Mouse (Mus musculus) intestine, embryonic 14.5 days (tissue): ENCODE measurements around the gene Gm9049. TPM values are rescaled to one million over a fixed set of nuclear protein-coding genes. Genes with fewer than 3 reads are reported as not detected.
A peak's percentile ranks its signal among the peaks of the same experiment; 100 is the strongest.
"Not testable (repeated sequence)": the region's sequence is repeated elsewhere in the genome, so short reads cannot be mapped to it uniquely, and the experiment has no call there.

Source experiments
- ATAC-seq: fragments of 200-750 bp; cut with Nextera tagmentation; replicated peaks from 2 replicates; pipeline ENCODE4 v1.8.0; 2017; ENCODE audit warnings: low read depth, moderate number of reproducible peaks, moderate TSS enrichment, moderate library complexity; ENCODE audit not compliant: low FRiP score, low TSS enrichment
- DNase-seq: peaks from one replicate; pipeline ENCODE4 v3.0.0-alpha.2; 2018; ENCODE audit warnings: low spot score
- H3K27ac ChIP-seq: fragments of 300-500 bp; sonication (generic); 2 replicates; pipeline ENCODE4 v1.5.1; 2014; ENCODE audit warnings: low read depth, mild to moderate bottlenecking, control low read depth
- H3K27me3 ChIP-seq: fragments of 300-500 bp; sonication (generic); replicated peaks from 2 replicates; pipeline ENCODE4 v1.6.1; 2014; ENCODE audit warnings: low read length, control low read depth; ENCODE audit not compliant: control insufficient read depth, insufficient read depth
- H3K36me3 ChIP-seq: fragments of 300-500 bp; sonication (generic); 2 replicates; pipeline ENCODE4 v1.6.1; 2014; ENCODE audit warnings: low read length, control low read depth; ENCODE audit not compliant: control insufficient read depth, insufficient read depth
- H3K4me1 ChIP-seq: fragments of 300-500 bp; sonication (generic); replicated peaks from 2 replicates; pipeline ENCODE4 v1.6.1; 2014; ENCODE audit warnings: low read length, control low read depth, mixed read lengths; ENCODE audit not compliant: control insufficient read depth, insufficient read depth
- H3K4me2 ChIP-seq: fragments of 300-500 bp; sonication (generic); 2 replicates; pipeline ENCODE4 v1.6.1; 2014; ENCODE audit warnings: low read length
- H3K4me3 ChIP-seq: fragments of 300-500 bp; sonication (generic); 2 replicates; pipeline ENCODE4 v1.5.1; 2014; ENCODE audit warnings: low read depth, low read length, control low read depth, mixed read lengths
- H3K9ac ChIP-seq: fragments of 300-500 bp; sonication (generic); 2 replicates; pipeline ENCODE4 v1.6.1; 2014; ENCODE audit warnings: mild to moderate bottlenecking, low read length
- H3K9me3 ChIP-seq: fragments of 300-500 bp; sonication (generic); 2 replicates; pipeline ENCODE4 v1.6.1; 2016; ENCODE audit warnings: low read length, control low read depth; ENCODE audit not compliant: control insufficient read depth
- WGBS: fragments of 180-500 bp; shearing (Covaris S2); extraction: QIAGEN DNeasy Blood & Tissue Kit; methylation state at CpG from one replicate; pipeline ENCODE4 v1.1.7; 2014; 5-methylcytosine and 5-hydroxymethylcytosine counted together
- polyA plus RNA-seq: library from polyadenylated mRNA; unstranded; fragments of >200 nt; fragmentation: Nextera tagmentation; extraction: Ambion mirVana; gene quantifications from 2 replicates; pipeline ENCODE4 v1.2.1, GENCODE M21; 2014

Gene Gm9049
- not detected in 2 replicates for polyA plus RNA-seq

DNA sequence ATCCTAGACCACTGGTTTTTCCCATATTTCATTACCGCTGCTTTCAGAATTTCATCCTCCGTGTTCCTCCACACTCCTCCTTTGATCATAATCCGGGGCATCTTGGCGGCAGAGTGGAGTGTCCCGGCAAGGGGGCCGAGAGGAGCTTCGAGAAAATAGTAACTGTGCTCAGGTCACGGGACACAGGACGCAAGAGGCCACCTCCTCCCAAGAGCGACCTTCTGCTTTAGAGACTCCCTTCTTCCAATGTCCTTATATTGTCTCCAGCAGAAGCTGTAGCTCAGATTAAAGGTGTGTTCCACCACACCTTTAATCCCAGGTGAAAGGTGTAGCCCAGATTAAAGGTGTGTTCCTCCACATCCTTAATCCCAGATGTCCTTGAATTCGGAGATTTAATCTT, at the start of gene Gm9049:
TSS of gene Gm9049 (minus strand) at position 101 of the 400 bp plus-strand sequence.
- H3K4me2 ChIP-seq, H3K4me1 ChIP-seq, H3K4me3 ChIP-seq, H3K9ac ChIP-seq, H3K36me3 ChIP-seq, ATAC-seq, H3K27me3 ChIP-seq, DNase-seq, H3K27ac ChIP-seq, H3K9me3 ChIP-seq: not testable (repeated sequence)
- no CpG with 5 or more reads among the region's 11 CpGs for WGBS

DNA sequence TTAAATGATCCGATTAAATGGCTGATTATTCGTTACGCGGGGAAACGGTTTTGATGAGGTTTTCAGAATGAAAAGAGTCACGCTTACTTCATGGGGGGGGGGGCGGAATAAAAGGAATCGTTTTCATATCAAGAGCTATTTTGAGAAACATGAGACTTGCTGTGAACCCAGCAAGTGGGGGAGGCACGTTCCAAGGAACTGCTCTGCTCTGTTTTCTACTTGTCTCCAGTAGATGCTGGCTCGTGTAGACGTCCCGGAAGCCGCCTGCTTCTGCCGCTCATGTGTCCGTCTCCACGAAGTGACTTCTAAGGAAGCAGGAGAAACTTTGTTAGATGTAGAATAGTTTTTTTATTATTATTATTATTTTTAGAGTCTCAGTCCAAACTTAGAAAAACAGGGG, 46.0 kb upstream of the Gm9049 start:
- Histone ChIP-seq H3K9ac (no peak overlapping the region), H3K4me2 (no peak overlapping the region), H3K27ac (no peak overlapping the region), H3K27me3 (no peaks in the 10 kb centered on the region), H3K4me1 (no peaks in the 10 kb centered on the region), H3K4me3 (no peak overlapping the region), H3K36me3 (no peaks in the 10 kb centered on the region), H3K9me3 (no peaks in the 10 kb centered on the region)
- WGBS, result 91% methylated on average over 16 of the region's 16 CpGs
- no peak for ATAC-seq
- no peak for DNase-seq

GRCm38 (mm10) chr10:118370443-118370842, 16.5 kb upstream of the Gm9049 start:
- ATAC-seq, result peak; percentile 87
- Histone ChIP-seq H3K9ac (no peak overlapping the region), H3K36me3 (no peaks in the 10 kb centered on the region), H3K4me1 (0 out of 2 replicates have a peak, but pooled peaks cover 3% of the 10 kb centered on the region), H3K27ac (no peak overlapping the region), H3K9me3 (no peaks in the 10 kb centered on the region), H3K4me2 (peak overlapping the region; percentile 46), H3K4me3 (no peak overlapping the region), H3K27me3 (no peaks in the 10 kb centered on the region)
- DNase-seq, result peak; percentile 82
- 5% methylated on average over 10 of the region's 10 CpGs for WGBS

DNA sequence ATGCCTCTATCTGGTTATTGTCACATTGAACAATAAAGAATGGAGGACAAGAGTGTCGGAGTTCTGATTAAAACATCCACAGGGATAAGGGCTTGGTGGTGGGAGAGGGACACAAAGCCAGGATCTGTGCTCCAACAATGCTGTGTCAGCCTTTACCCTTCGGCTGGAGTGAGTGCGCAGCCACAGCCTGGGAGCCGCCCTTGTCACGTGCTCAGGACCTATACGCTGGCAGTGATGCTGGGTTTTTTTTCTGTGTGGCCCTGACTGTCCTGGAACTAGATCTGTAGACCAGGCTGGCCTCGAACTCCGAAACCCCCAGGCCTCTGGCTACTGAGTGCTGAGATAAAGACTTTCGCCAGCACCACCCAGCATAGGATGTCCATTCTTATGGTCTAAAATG, 15.6 kb upstream of the Gm9049 start:
- Histone ChIP-seq H3K4me1 (0 out of 2 replicates have a peak, but pooled peaks cover 3% of the 10 kb centered on the region), H3K9ac (no peak overlapping the region), H3K9me3 (no peaks in the 10 kb centered on the region), H3K4me3 (no peak overlapping the region), H3K4me2 (no peak overlapping the region), H3K27ac (no peak overlapping the region), H3K27me3 (no peaks in the 10 kb centered on the region), H3K36me3 (no peaks in the 10 kb centered on the region)
- no peak for ATAC-seq
- WGBS, result 87% methylated on average over 9 of the region's 9 CpGs
- DNase-seq, result no peak

DNA sequence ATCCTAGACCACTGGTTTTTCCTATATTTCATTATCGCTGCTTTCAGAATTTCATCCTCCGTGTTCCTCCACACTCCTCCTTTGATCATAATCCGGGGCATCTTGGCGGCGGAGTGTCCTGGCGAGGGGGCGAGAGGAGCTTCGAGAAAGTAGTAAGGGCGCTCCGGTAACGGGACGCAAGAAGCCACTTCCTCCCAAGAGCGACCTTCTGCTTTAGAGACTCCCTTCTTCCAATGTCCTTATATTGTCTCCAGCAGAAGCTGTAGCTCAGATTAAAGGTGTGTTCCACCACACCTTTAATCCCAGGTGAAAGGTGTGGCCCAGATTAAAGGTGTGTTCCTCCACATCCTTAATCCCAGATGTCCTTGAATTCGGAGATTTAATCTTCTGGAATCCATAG, 5.3 kb downstream of the Gm9049 start, which contains the start of gene Gm9048:
TSS of gene Gm9048 (minus strand) at position 101 of the 400 bp plus-strand sequence.
- H3K27ac ChIP-seq, DNase-seq, H3K9me3 ChIP-seq, ATAC-seq, H3K9ac ChIP-seq, H3K4me2 ChIP-seq, H3K36me3 ChIP-seq, H3K4me3 ChIP-seq, H3K4me1 ChIP-seq, H3K27me3 ChIP-seq: not testable (repeated sequence)
- 83% methylated on average over 1 of the region's 14 CpGs for WGBS

DNA sequence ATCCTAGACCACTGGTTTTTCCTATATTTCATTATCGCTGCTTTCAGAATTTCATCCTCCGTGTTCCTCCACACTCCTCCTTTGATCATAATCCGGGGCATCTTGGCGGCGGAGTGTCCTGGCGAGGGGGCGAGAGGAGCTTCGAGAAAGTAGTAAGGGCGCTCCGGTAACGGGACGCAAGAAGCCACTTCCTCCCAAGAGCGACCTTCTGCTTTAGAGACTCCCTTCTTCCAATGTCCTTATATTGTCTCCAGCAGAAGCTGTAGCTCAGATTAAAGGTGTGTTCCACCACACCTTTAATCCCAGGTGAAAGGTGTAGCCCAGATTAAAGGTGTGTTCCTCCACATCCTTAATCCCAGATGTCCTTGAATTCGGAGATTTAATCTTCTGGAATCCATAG, 10.8 kb downstream of the Gm9049 start, which contains the start of gene Gm9046:
TSS of gene Gm9046 (minus strand) at position 101 of the 400 bp plus-strand sequence.
- H3K4me2 ChIP-seq, H3K4me1 ChIP-seq, H3K36me3 ChIP-seq, H3K9me3 ChIP-seq, H3K4me3 ChIP-seq, ATAC-seq, H3K27me3 ChIP-seq, DNase-seq, H3K9ac ChIP-seq, H3K27ac ChIP-seq: not testable (repeated sequence)
- WGBS, result no CpG with 5 or more reads among the region's 14 CpGs

- no CpG with 5 or more reads among the region's 14 CpGs for WGBS
- not testable (repeated sequence) for ATAC-seq, H3K9ac ChIP-seq
Observed at GRCm38 (mm10) chr10:118337731-118338130, 16.2 kb downstream of the Gm9049 start, which contains the start of gene Gm9045. Gene Gm9045 (minus strand): TSS chr10:118337831.

GRCm38 (mm10) chr10:118332308-118332707, 21.6 kb downstream of the Gm9049 start, which contains the start of gene Gm9044:
Gene Gm9044 (minus strand): TSS chr10:118332408.
- H3K9ac ChIP-seq, H3K36me3 ChIP-seq, ATAC-seq, H3K4me2 ChIP-seq, DNase-seq, H3K27ac ChIP-seq, H3K9me3 ChIP-seq, H3K27me3 ChIP-seq, H3K4me3 ChIP-seq, H3K4me1 ChIP-seq: not testable (repeated sequence)
- no CpG with 5 or more reads among the region's 14 CpGs for WGBS

More at GRCm38 (mm10) chr10:118337731-118338130, 16.2 kb downstream of the Gm9049 start, which contains the start of gene Gm9045:
- not testable (repeated sequence) for H3K36me3 ChIP-seq, H3K27ac ChIP-seq, H3K4me1 ChIP-seq, H3K27me3 ChIP-seq, DNase-seq, H3K4me2 ChIP-seq, H3K4me3 ChIP-seq, H3K9me3 ChIP-seq

GRCm38 (mm10) chr10:118326869-118327268, 27.0 kb downstream of the Gm9049 start, which contains the start of gene Gm9040:
Gene Gm9040 (minus strand): TSS chr10:118326969.
- H3K9me3 ChIP-seq, H3K27me3 ChIP-seq, ATAC-seq, DNase-seq, H3K4me1 ChIP-seq, H3K4me3 ChIP-seq, H3K27ac ChIP-seq, H3K36me3 ChIP-seq, H3K4me2 ChIP-seq, H3K9ac ChIP-seq: not testable (repeated sequence)
- no CpG with 5 or more reads among the region's 11 CpGs for WGBS
